Mouse (Mus musculus) ovary, adult 18-20 months (tissue): ENCODE measurements around the gene Ahcy.
A peak's percentile ranks its signal among the peaks of the same experiment; 100 is the strongest.
"Not testable (repeated sequence)": the region's sequence is repeated elsewhere in the genome, so short reads cannot be mapped to it uniquely, and the experiment has no call there.

Source experiments
- DNase-seq: peaks from one replicate; pipeline ENCODE4 v3.0.0; 2022; ENCODE audit warnings: low spot score, mixed read lengths

Ahcy gene

GRCm38 (mm10) chr2:155019673-155020072 is 54.6 kb downstream of the Ahcy start:
- peak; percentile 83 for DNase-seq

- peak; percentile 68 for DNase-seq
Observed at GRCm38 (mm10) chr2:155018762-155019641, 55.3 kb downstream of the Ahcy start.

DNA sequence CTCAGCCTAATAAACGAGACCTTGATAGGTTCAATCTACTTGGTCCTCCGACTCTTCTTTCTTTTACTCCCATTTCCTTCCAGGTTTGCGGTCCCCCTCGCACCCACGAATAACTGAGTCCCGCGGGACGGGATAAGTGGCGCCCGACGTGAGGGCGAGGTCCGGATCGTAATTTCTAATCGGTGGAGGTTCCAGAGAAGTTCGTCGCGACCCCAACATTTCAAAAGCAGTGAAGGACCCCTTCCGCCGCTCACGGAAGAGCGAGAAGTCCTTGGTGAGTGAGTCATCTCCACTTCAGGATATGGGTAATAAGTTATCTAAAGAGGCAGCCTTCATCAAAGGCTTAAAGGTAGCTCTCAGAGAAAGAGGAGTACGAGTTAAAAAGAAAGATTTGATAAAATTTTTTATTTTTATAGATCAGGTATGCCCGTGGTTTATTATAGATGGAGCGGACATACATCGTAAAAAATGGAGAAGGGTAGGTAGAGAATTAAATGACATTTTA is 56.0 kb downstream of the Ahcy start, which contains the start of gene Gm14226:
TSS of gene Gm14226 (plus strand) at position 16 of the 505 bp plus-strand sequence.
- not testable (repeated sequence) for DNase-seq

DNA sequence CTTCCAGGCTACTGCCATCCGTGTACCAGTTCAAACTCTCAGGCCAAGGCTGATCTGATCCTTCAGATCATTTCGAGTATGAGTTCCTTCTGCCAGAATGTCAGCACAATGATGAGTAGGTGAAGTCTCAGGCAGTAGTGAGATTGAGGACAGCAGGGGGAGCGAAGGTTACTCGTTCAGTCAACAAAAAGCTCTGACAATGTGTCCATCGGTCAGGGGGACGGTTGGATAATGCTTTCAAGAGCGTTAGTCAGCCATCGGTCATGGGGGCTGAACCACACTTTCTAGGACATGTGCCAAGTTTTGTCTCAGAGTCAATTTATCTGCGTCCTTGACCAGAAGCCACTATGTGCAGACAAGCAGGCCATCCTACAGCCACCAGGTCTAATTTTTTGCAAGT is 57.5 kb downstream of the Ahcy start:
- not testable (repeated sequence) for DNase-seq

- no peak for DNase-seq
Observed at GRCm38 (mm10) chr2:155012991-155013390, 61.3 kb downstream of the Ahcy start.

DNA sequence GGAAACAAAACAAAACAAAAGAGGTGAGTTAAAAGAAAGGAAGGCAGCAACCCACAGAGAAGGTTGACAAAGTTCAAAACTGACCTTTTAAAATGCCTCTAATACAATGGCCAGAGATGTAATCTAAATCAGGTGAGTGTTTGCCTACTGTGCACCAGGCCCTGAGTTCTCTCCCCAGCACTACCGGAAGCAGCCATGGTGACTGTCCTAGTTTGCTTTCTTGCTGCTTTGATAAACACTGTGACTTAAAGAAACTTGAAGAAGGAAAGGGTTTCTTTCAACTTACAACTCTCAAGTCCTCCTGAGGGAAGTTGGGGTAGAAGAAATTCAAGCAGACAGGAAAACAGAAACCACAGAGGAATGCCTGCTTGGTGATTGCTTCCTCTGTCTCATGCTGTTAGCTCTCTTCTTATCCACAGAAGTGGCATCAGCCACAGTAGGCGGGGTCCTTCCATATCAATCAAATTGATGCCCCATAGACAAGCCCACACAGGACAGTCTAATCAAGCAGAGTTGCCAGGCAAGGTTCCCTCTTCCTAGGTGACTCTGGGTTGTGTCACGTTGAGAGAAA is 63.1 kb downstream of the Ahcy start:
- DNase-seq = no peak
